Mouse (Mus musculus) C2C12 (cell line): ENCODE data around the gene Gmppb.

Experiments used
- CTCF ChIP-seq: IDR thresholded peaks from one replicate; pipeline ENCODE4 v1.5.1; 2011; ENCODE audit not compliant: control insufficient read depth, insufficient read depth, insufficient read length
- MAX ChIP-seq: IDR thresholded peaks from one replicate; pipeline ENCODE4 v1.6.1; 2011; ENCODE audit warnings: mild to moderate bottlenecking, control low read depth

DNA sequence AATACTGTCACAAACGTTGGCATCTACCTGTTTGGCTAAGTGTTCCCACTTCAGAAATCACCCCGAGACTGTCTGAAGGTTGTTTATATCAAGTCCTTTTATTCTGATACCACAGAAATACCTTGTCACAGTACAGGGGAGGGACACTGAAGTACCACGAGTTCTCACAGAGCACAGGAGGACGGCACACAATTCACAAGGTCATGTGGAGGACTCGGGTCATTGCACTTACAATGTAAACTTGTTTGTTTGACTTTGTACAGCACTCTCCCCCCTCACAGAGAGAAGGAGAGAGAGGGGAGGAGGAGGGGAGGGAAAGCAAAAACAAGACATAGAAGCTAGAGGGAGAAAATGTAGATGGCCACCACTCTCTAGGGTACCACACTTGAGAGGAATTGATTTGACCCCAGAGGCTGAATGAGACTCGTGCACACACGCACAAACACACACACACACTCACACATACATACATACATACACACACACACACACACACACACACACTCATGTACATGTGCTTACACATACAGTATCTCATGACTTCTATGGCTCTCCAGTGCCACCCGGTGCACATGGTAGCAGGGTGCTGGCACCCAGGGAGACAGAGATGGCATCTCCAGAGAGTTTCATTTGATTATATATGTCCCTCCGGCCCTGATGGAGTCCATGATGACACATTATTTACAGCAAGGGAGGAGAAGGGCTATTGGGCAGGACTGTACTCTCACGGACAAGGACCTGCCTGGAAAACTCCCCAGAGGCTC lies 47.1 kb downstream of the Gmppb start:
- TF ChIP-seq MAX: no peak
- TF ChIP-seq CTCF: no peak
